Mouse (Mus musculus) lung, embryonic 15.5 days (tissue): ENCODE data around the gene Mms22l. TPM values are rescaled to one million over a fixed set of nuclear protein-coding genes. Genes with fewer than 3 reads are reported as not detected.
"Not testable (repeated sequence)": the region's sequence is repeated elsewhere in the genome, so short reads cannot be mapped to it uniquely, and the experiment has no call there.

ENCODE experiments used
- ATAC-seq: fragments of 200-750 bp; cut with Nextera tagmentation; 2 replicates; pipeline ENCODE4 v1.8.0; 2017; ENCODE audit warnings: moderate number of reproducible peaks, borderline replicate concordance; ENCODE audit not compliant: low FRiP score, low TSS enrichment; ENCODE audit errors: extremely low read depth
- H3K27ac ChIP-seq: fragments of 300-500 bp; sonication (generic); 2 replicates; pipeline ENCODE4 v1.5.1; 2015; ENCODE audit warnings: moderate library complexity, mild to moderate bottlenecking, inconsistent platforms
- H3K27me3 ChIP-seq: fragments of 300-500 bp; sonication (generic); 2 replicates; pipeline ENCODE4 v1.6.1; 2015; ENCODE audit warnings: inconsistent platforms
- H3K36me3 ChIP-seq: fragments of 300-500 bp; sonication (generic); 2 replicates; pipeline ENCODE4 v1.6.1; 2015; ENCODE audit warnings: inconsistent platforms
- H3K4me1 ChIP-seq: fragments of 300-500 bp; sonication (generic); 2 replicates; pipeline ENCODE4 v1.6.1; 2015; ENCODE audit warnings: inconsistent platforms
- H3K4me2 ChIP-seq: fragments of 300-500 bp; sonication (generic); 2 replicates; pipeline ENCODE4 v1.6.1; 2015; ENCODE audit warnings: inconsistent platforms, mild to moderate bottlenecking, moderate library complexity
- H3K4me3 ChIP-seq: fragments of 300-500 bp; sonication (generic); 2 replicates; pipeline ENCODE4 v1.5.1; 2015; ENCODE audit warnings: mild to moderate bottlenecking, inconsistent platforms
- H3K9ac ChIP-seq: fragments of 300-500 bp; sonication (generic); 2 replicates; pipeline ENCODE4 v1.6.1; 2015; ENCODE audit warnings: inconsistent platforms
- H3K9me3 ChIP-seq: fragments of 300-500 bp; sonication (generic); 2 replicates; pipeline ENCODE4 v1.6.1; 2016; ENCODE audit warnings: inconsistent platforms
- WGBS: fragments of 180-500 bp; shearing (Covaris S2); methylation state at CpG from one replicate; pipeline ENCODE4 v1.1.7; 2015; 5-methylcytosine and 5-hydroxymethylcytosine counted together
- polyA plus RNA-seq: library from polyadenylated mRNA; unstranded; fragments of >200 nt; fragmentation: Nextera tagmentation; extraction: Ambion mirVana; gene quantifications from 2 replicates; pipeline ENCODE4 v1.2.1, GENCODE M21; 2015

The Mms22l gene
- 33.3 and 37.1 TPM in 2 replicates for polyA plus RNA-seq

- H3K4me1 ChIP-seq: peaks cover 14% of the 10 kb centered on the region; the same call in 1 of the 2 replicates
- ATAC-seq: peak; percentile 99
- peak within 1 kb of the TSS; percentile 55 for H3K4me2 ChIP-seq
- no peaks in the 10 kb centered on the region for H3K27me3 ChIP-seq
- peak within 1 kb of the TSS; percentile 71 for H3K4me3 ChIP-seq
- under 1% methylated on average over 76 of the region's 83 CpGs for WGBS
- peak within 1 kb of the TSS; percentile 87 for H3K9ac ChIP-seq
- no peaks in the 10 kb centered on the region for H3K9me3 ChIP-seq
- H3K27ac ChIP-seq: peak within 1 kb of the TSS; percentile 97
- peaks cover 6% of the 10 kb centered on the region; the same call in 1 of the 2 replicates for H3K36me3 ChIP-seq
These were observed at the start of gene Mms22l for GRCm38 (mm10) chr4:24496116-24496952. Gene Mms22l (plus strand): TSS chr4:24496451.

- H3K4me2 ChIP-seq, H3K9me3 ChIP-seq, H3K4me1 ChIP-seq, ATAC-seq, H3K36me3 ChIP-seq, H3K9ac ChIP-seq, H3K27me3 ChIP-seq, H3K4me3 ChIP-seq, H3K27ac ChIP-seq: not testable (repeated sequence)
- 87% methylated on average over 4 of the region's 4 CpGs for WGBS
These were observed 12.2 kb upstream of the Mms22l start for GRCm38 (mm10) chr4:24484046-24484445.

GRCm38 (mm10) chr4:24496953-24497319, 685 bp downstream of the Mms22l start:
- H3K4me1 ChIP-seq: peaks cover 14% of the 10 kb centered on the region; the same call in 1 of the 2 replicates
- no peaks in the 10 kb centered on the region for H3K9me3 ChIP-seq
- peaks cover 8% of the 10 kb centered on the region; the same call in 1 of the 2 replicates for H3K36me3 ChIP-seq
- H3K9ac ChIP-seq: peak overlapping the region; percentile 87
- H3K27ac ChIP-seq: peak overlapping the region; percentile 58
- no peaks in the 10 kb centered on the region for H3K27me3 ChIP-seq
- WGBS: 0% methylated on average over 7 of the region's 7 CpGs
- peak overlapping the region; percentile 71 for H3K4me3 ChIP-seq
- no peak for ATAC-seq
- peak overlapping the region; percentile 55 for H3K4me2 ChIP-seq

GRCm38 (mm10) chr4:24509195-24509594, 12.9 kb downstream of the Mms22l start:
- H3K36me3 ChIP-seq: peaks cover 35% of the 10 kb centered on the region
- H3K27ac ChIP-seq: no peak overlapping the region
- no peak overlapping the region for H3K4me3 ChIP-seq
- no peaks in the 10 kb centered on the region for H3K27me3 ChIP-seq
- ATAC-seq: no peak
- no peaks in the 10 kb centered on the region for H3K9me3 ChIP-seq
- WGBS: 84% methylated on average over 3 of the region's 3 CpGs
- H3K4me2 ChIP-seq: no peak overlapping the region
- no peaks in the 10 kb centered on the region for H3K4me1 ChIP-seq
- no peak overlapping the region for H3K9ac ChIP-seq

- H3K9ac ChIP-seq: no peak overlapping the region
- no peaks in the 10 kb centered on the region for H3K4me1 ChIP-seq
- H3K4me3 ChIP-seq: no peak overlapping the region
- no peaks in the 10 kb centered on the region for H3K27me3 ChIP-seq
- 76% methylated on average over 4 of the region's 4 CpGs for WGBS
- no peak for ATAC-seq
- H3K9me3 ChIP-seq: no peaks in the 10 kb centered on the region
- no peak overlapping the region for H3K27ac ChIP-seq
- H3K4me2 ChIP-seq: no peak overlapping the region
- peaks cover 27% of the 10 kb centered on the region for H3K36me3 ChIP-seq
These were observed 40.7 kb downstream of the Mms22l start for GRCm38 (mm10) chr4:24536989-24537388.

GRCm38 (mm10) chr4:24543421-24543820, 47.2 kb downstream of the Mms22l start:
- Histone ChIP-seq H3K4me2 (no peak overlapping the region), H3K4me1 (no peaks in the 10 kb centered on the region), H3K9ac (no peak overlapping the region), H3K36me3 (no peaks in the 10 kb centered on the region), H3K27ac (no peak overlapping the region), H3K27me3 (no peaks in the 10 kb centered on the region), H3K4me3 (no peak overlapping the region), H3K9me3 (no peaks in the 10 kb centered on the region)
- ATAC-seq: no peak
- WGBS: 60% methylated on average over 3 of the region's 3 CpGs

- H3K27ac ChIP-seq: no peak overlapping the region
- H3K4me3 ChIP-seq: no peak overlapping the region
- ATAC-seq: no peak
- no peaks in the 10 kb centered on the region for H3K9me3 ChIP-seq
- no peaks in the 10 kb centered on the region for H3K27me3 ChIP-seq
- WGBS: 66% methylated on average over 5 of the region's 5 CpGs
- no peaks in the 10 kb centered on the region for H3K36me3 ChIP-seq
- no peaks in the 10 kb centered on the region for H3K4me1 ChIP-seq
- no peak overlapping the region for H3K9ac ChIP-seq
- H3K4me2 ChIP-seq: no peak overlapping the region
These were observed 48.5 kb downstream of the Mms22l start for GRCm38 (mm10) chr4:24544677-24545151.

- H3K9me3 ChIP-seq: no peaks in the 10 kb centered on the region
- H3K36me3 ChIP-seq: no peaks in the 10 kb centered on the region
- peaks cover 4% of the 10 kb centered on the region; the same call in 1 of the 2 replicates for H3K4me1 ChIP-seq
- WGBS: 33% methylated on average over 6 of the region's 6 CpGs
- H3K27ac ChIP-seq: no peak overlapping the region
- no peak overlapping the region for H3K9ac ChIP-seq
- ATAC-seq: no peak
- H3K4me3 ChIP-seq: no peak overlapping the region
- no peak overlapping the region for H3K4me2 ChIP-seq
- H3K27me3 ChIP-seq: no peaks in the 10 kb centered on the region
These were observed 60.0 kb downstream of the Mms22l start for GRCm38 (mm10) chr4:24556116-24556820.

- no peak overlapping the region for H3K27ac ChIP-seq
- H3K36me3 ChIP-seq: no peaks in the 10 kb centered on the region
- H3K9ac ChIP-seq: no peak overlapping the region
- peaks cover 4% of the 10 kb centered on the region; the same call in 1 of the 2 replicates for H3K4me1 ChIP-seq
- no peak for ATAC-seq
- WGBS: 68% methylated on average over 4 of the region's 4 CpGs
- H3K4me2 ChIP-seq: no peak overlapping the region
- no peaks in the 10 kb centered on the region for H3K9me3 ChIP-seq
- H3K27me3 ChIP-seq: no peaks in the 10 kb centered on the region
- no peak overlapping the region for H3K4me3 ChIP-seq
These were observed 60.9 kb downstream of the Mms22l start for GRCm38 (mm10) chr4:24557149-24557548.

- Histone ChIP-seq H3K4me1 (no peaks in the 10 kb centered on the region), H3K36me3 (no peaks in the 10 kb centered on the region), H3K4me3 (no peak overlapping the region), H3K9ac (no peak overlapping the region), H3K27ac (no peak overlapping the region), H3K9me3 (no peaks in the 10 kb centered on the region), H3K27me3 (no peaks in the 10 kb centered on the region), H3K4me2 (no peak overlapping the region)
- ATAC-seq: no peak
- 74% methylated on average over 6 of the region's 6 CpGs for WGBS
These were observed 71.8 kb downstream of the Mms22l start for GRCm38 (mm10) chr4:24568026-24568425.

GRCm38 (mm10) chr4:24568989-24569556, 72.8 kb downstream of the Mms22l start:
- Histone ChIP-seq H3K9ac (no peak overlapping the region), H3K4me2 (no peak overlapping the region), H3K36me3 (no peaks in the 10 kb centered on the region), H3K27ac (no peak overlapping the region), H3K4me1 (no peaks in the 10 kb centered on the region), H3K27me3 (no peaks in the 10 kb centered on the region), H3K9me3 (no peaks in the 10 kb centered on the region), H3K4me3 (no peak overlapping the region)
- WGBS: 83% methylated on average over 7 of the region's 7 CpGs
- ATAC-seq: no peak
